8 mouse cellular contexts compared by ENCODE assay signal in the genomic region with DNA sequence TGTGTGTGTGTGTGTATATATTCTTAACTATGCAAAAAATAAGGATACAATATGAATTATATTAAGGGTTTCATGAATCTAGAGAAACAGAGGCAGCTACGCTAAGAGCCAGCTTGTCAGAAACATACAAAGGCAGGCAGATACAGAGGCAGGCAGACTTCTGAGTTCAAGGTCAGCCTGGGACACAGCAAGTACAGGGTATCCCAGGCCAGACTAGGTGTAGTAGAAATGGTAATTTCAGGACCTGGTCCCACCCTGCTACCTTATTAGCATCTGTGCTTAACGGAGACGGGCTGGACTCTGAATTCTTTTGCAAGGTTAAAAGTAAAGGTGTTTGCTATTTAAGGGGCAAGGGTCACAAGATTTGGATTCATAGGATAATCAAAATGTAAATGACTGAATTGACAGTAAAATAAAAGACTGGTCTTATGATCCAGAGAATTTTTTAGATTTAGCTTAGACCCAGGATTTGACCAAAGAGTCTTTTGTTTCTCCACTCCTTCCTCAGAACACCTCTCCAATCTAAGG. TPM values are rescaled to one million over a fixed set of nuclear protein-coding genes. Genes with fewer than 3 reads are reported as not detected.
DNase-seq lines count a peak whose midpoint lies in the region; ATAC-seq and TF ChIP-seq lines count a peak whose summit lies in the region.

A gene (plus strand): TSS at position 478 of the 528 bp plus-strand sequence.

- no peaks in the 10 kb centered on the region for H3K36me3 ChIP-seq in intestine, postnatal 0 days (ENCODE audit: control insufficient read depth, insufficient read depth)
- no peaks in the 10 kb centered on the region for H3K36me3 ChIP-seq in midbrain, embryonic 12.5 days

- no peak for ATAC-seq in intestine, postnatal 0 days
- no peak for ATAC-seq in midbrain, embryonic 12.5 days (ENCODE audit: low FRiP score, low read depth)

- H3K27me3 ChIP-seq in intestine, postnatal 0 days (replicated peaks; ENCODE audit: control insufficient read depth, insufficient read depth, low read length): peaks cover 6% of the 10 kb centered on the region; the same call in 1 of the 2 replicates
- peaks cover 46% of the 10 kb centered on the region for H3K27me3 ChIP-seq in midbrain, embryonic 12.5 days

- no peak within 1 kb of the TSS for H3K9ac ChIP-seq in intestine, postnatal 0 days (ENCODE audit: low read depth, low read length)
- H3K9ac ChIP-seq in midbrain, embryonic 12.5 days (replicated peaks): no peak within 1 kb of the TSS

- no peak for TF ChIP-seq CTCF in bone marrow, adult 2 months (IDR thresholded peaks at IDR 0.05; ENCODE audit: control insufficient read depth, insufficient read depth, low read length)
- no peak for TF ChIP-seq CTCF in intestine, postnatal 0 days (IDR thresholded peaks at IDR 0.05; ENCODE audit: low read depth)

- no peak for DNase-seq in layer of hippocampus, adult 8-10 months (ENCODE audit: low spot score in 2 of 2)
- DNase-seq in layer of hippocampus, adult 9-10 months (ENCODE audit: low spot score): no peak
- no peak for DNase-seq in gonadal fat pad, adult 2 months (ENCODE audit: low read depth)
- DNase-seq in B cell, adult 2 months: no peak
- no peak for DNase-seq in thymus, adult 18-20 months

- no peak within 1 kb of the TSS for H3K4me3 ChIP-seq in bone marrow, adult 2 months (replicated peaks; ENCODE audit: control insufficient read depth, low read depth, low read length)
- H3K4me3 ChIP-seq in intestine, postnatal 0 days (ENCODE audit: low read depth, low read length): no peak within 1 kb of the TSS
- no peak within 1 kb of the TSS for H3K4me3 ChIP-seq in midbrain, embryonic 12.5 days

- no peak within 1 kb of the TSS for H3K4me2 ChIP-seq in intestine, postnatal 0 days (replicated peaks; ENCODE audit: low read depth)
- no peak within 1 kb of the TSS for H3K4me2 ChIP-seq in midbrain, embryonic 12.5 days (replicated peaks)

- no peaks in the 10 kb centered on the region; the same call in 1 of the 2 replicates for H3K4me1 ChIP-seq in bone marrow, adult 2 months (ENCODE audit: control insufficient read depth, insufficient read depth, low read length)
- no peaks in the 10 kb centered on the region for H3K4me1 ChIP-seq in intestine, postnatal 0 days (replicated peaks; ENCODE audit: control insufficient read depth, insufficient read depth, low read length)
- 0 out of 2 replicates have a peak, but pooled peaks cover under 1% of the 10 kb centered on the region for H3K4me1 ChIP-seq in midbrain, embryonic 12.5 days

- no peak within 1 kb of the TSS for H3K27ac ChIP-seq in bone marrow, adult 2 months (ENCODE audit: control insufficient read depth, insufficient read depth, low read depth, low read length, poor library complexity)
- H3K27ac ChIP-seq in intestine, postnatal 0 days (ENCODE audit: low read depth, low read length): no peak within 1 kb of the TSS
- H3K27ac ChIP-seq in midbrain, embryonic 12.5 days (replicated peaks): no peak within 1 kb of the TSS

- 81% methylated on average over 3 of the region's 3 CpGs for WGBS in bone marrow, adult 2 months
- WGBS in intestine, postnatal 0 days: 77% methylated on average over 3 of the region's 3 CpGs
- 86% methylated on average over 3 of the region's 3 CpGs for WGBS in midbrain, embryonic 12.5 days

- no peaks in the 10 kb centered on the region for H3K9me3 ChIP-seq in intestine, postnatal 0 days (ENCODE audit: control insufficient read depth)
- H3K9me3 ChIP-seq in midbrain, embryonic 12.5 days: no peaks in the 10 kb centered on the region

- no peak for TF ChIP-seq POLR2A in bone marrow, adult 2 months (IDR thresholded peaks at IDR 0.05; ENCODE audit: borderline replicate concordance, control insufficient read depth, low read depth, low read length)

RNA-seq across cellular contexts. Expression of the gene that starts here (rescaled TPM):
- total RNA-seq in layer of hippocampus, adult 8-10 months (2022): 10 to 100 TPM; 23.5 to 31.2 (median 28.1) TPM
- 26.1 and 35.7 TPM in 2 replicates for polyA plus RNA-seq in bone marrow, adult 2 months (2011; ENCODE audit: insufficient read depth, insufficient read length, low replicate concordance, missing spikeins)
- polyA plus RNA-seq in gonadal fat pad, adult 2 months (2012; rRNA removed): 120 and 138 TPM in 2 replicates
- polyA plus RNA-seq in intestine, postnatal 0 days (2015; fragmentation: Nextera tagmentation; extraction: Ambion mirVana): 28.4 and 29.3 TPM in 2 replicates
- 66.3 and 69.1 TPM in 2 replicates for polyA plus RNA-seq in midbrain, embryonic 12.5 days (2016; fragmentation: Nextera tagmentation; extraction: Ambion mirVana)
